Mouse (Mus musculus) ES-Bruce4 (cell line): ENCODE results near the gene Lnx2. TPM values are rescaled to one million over a fixed set of nuclear protein-coding genes. Genes with fewer than 3 reads are reported as not detected.

ENCODE experiments used
- H3K27ac ChIP-seq: 2 replicates; pipeline ENCODE4 v1.5.1; 2012; ENCODE audit warnings: low read length, inconsistent platforms; ENCODE audit not compliant: insufficient read depth
- H3K27me3 ChIP-seq: 2 replicates; pipeline ENCODE4 v1.6.1; 2012; ENCODE audit warnings: mild to moderate bottlenecking, low read length, inconsistent platforms; ENCODE audit not compliant: control insufficient read depth, poor library complexity, insufficient read depth, severe bottlenecking
- H3K36me3 ChIP-seq: 2 replicates; pipeline ENCODE4 v1.6.1; 2012; ENCODE audit warnings: inconsistent platforms, mild to moderate bottlenecking, low read length, moderate library complexity; ENCODE audit not compliant: control insufficient read depth, poor library complexity, insufficient read depth, severe bottlenecking
- H3K4me1 ChIP-seq: one replicate; pipeline ENCODE4 v1.8.1; 2011; ENCODE audit warnings: low read length; ENCODE audit not compliant: control insufficient read depth, insufficient read depth
- H3K4me3 ChIP-seq: 2 replicates; pipeline ENCODE4 v1.5.1; 2011; ENCODE audit warnings: low read depth, mild to moderate bottlenecking, low read length
- H3K9ac ChIP-seq: 2 replicates; pipeline ENCODE4 v1.6.1; 2012; ENCODE audit warnings: low read depth, mild to moderate bottlenecking, inconsistent platforms; ENCODE audit not compliant: poor library complexity, severe bottlenecking
- H3K9me3 ChIP-seq: replicated peaks from 2 replicates; pipeline ENCODE4 v1.6.1; 2012; ENCODE audit warnings: mild to moderate bottlenecking, low read length, inconsistent platforms; ENCODE audit not compliant: control insufficient read depth, poor library complexity, insufficient read depth, severe bottlenecking
- CTCF ChIP-seq: IDR thresholded peaks from one replicate; pipeline ENCODE4 v1.8.1; 2011; ENCODE audit warnings: low read depth, low read length
- EP300 ChIP-seq: IDR thresholded peaks from 2 replicates; pipeline ENCODE4 v1.6.1; 2011; ENCODE audit warnings: low read depth, low read length; ENCODE audit not compliant: insufficient read depth
- POLR2A ChIP-seq: IDR thresholded peaks from one replicate; pipeline ENCODE4 v1.8.1; 2011; ENCODE audit warnings: low read length; ENCODE audit not compliant: insufficient read depth
- polyA plus RNA-seq: library from polyadenylated mRNA; stranded (reverse); fragments of >200 nt; gene quantifications from 2 replicates; pipeline ENCODE4 v1.2.4, GENCODE M21; 2011; ENCODE audit warnings: low read depth; ENCODE audit not compliant: missing spikeins, insufficient read depth, insufficient read length

Lnx2 gene
- polyA plus RNA-seq, 1 experiment = 9.0 TPM

- Histone ChIP-seq H3K27ac (no peak overlapping the region), H3K4me1 (no peaks in the 10 kb centered on the region), H3K9ac (no peak overlapping the region), H3K9me3 (no peaks in the 10 kb centered on the region), H3K4me3 (no peak overlapping the region), H3K36me3 (no peaks in the 10 kb centered on the region), H3K27me3 (no peaks in the 10 kb centered on the region)
- no peak for TF ChIP-seq EP300
- no peak for TF ChIP-seq CTCF
- no peak for TF ChIP-seq POLR2A
Measured at GRCm38 (mm10) chr5:147035301-147035700, 41.1 kb downstream of the Lnx2 start.

DNA sequence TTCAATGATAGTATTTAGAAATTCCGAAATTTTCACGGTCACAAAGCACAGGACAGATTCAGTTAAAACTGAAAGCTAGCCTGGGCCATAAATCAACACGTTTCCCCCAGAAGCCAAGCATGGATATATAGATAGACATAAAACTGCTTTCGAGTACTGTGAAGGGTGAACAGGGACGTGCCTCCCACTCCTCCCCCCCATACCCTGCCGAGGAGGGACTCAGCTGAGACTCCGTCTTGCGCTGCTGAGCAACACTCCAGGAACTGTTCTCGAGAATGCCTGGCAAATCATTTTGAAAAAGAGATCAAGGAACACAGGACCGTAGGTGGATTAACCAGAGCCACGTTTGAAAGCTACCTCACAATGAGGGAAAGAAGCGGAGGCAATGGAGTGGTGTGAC, 42.1 kb downstream of the Lnx2 start:
- TF ChIP-seq CTCF (no peak), POLR2A (no peak), EP300 (no peak)
- H3K27ac ChIP-seq = no peak overlapping the region
- no peaks in the 10 kb centered on the region for H3K4me1 ChIP-seq
- no peaks in the 10 kb centered on the region for H3K27me3 ChIP-seq
- no peak overlapping the region for H3K4me3 ChIP-seq
- no peak overlapping the region for H3K9ac ChIP-seq
- H3K36me3 ChIP-seq = no peaks in the 10 kb centered on the region
- no peaks in the 10 kb centered on the region for H3K9me3 ChIP-seq

GRCm38 (mm10) chr5:147033155-147033554, 43.2 kb downstream of the Lnx2 start:
- no peak overlapping the region for H3K9ac ChIP-seq
- no peaks in the 10 kb centered on the region for H3K9me3 ChIP-seq
- no peaks in the 10 kb centered on the region for H3K4me1 ChIP-seq
- H3K27ac ChIP-seq = no peak overlapping the region
- TF ChIP-seq POLR2A = no peak
- TF ChIP-seq EP300 = no peak
- TF ChIP-seq CTCF = no peak
- no peak overlapping the region for H3K4me3 ChIP-seq
- H3K27me3 ChIP-seq = no peaks in the 10 kb centered on the region
- H3K36me3 ChIP-seq = peaks cover 7% of the 10 kb centered on the region; the same call in 1 of the 2 replicates

GRCm38 (mm10) chr5:147031281-147031680, 45.1 kb downstream of the Lnx2 start:
- TF ChIP-seq CTCF = no peak
- no peak for TF ChIP-seq EP300
- TF ChIP-seq POLR2A = no peak
- Histone ChIP-seq H3K27me3 (no peaks in the 10 kb centered on the region), H3K36me3 (peaks cover 12% of the 10 kb centered on the region), H3K4me1 (no peaks in the 10 kb centered on the region), H3K4me3 (no peak overlapping the region), H3K9ac (no peak overlapping the region), H3K27ac (no peak overlapping the region), H3K9me3 (no peaks in the 10 kb centered on the region)

- Histone ChIP-seq H3K9me3 (no peaks in the 10 kb centered on the region), H3K4me1 (no peaks in the 10 kb centered on the region), H3K27ac (no peak overlapping the region), H3K36me3 (peaks cover 12% of the 10 kb centered on the region), H3K9ac (no peak overlapping the region), H3K4me3 (no peak overlapping the region), H3K27me3 (no peaks in the 10 kb centered on the region)
- no peak for TF ChIP-seq EP300
- TF ChIP-seq CTCF = no peak
- TF ChIP-seq POLR2A = no peak
Measured at GRCm38 (mm10) chr5:147024331-147025034, 51.9 kb downstream of the Lnx2 start.

DNA sequence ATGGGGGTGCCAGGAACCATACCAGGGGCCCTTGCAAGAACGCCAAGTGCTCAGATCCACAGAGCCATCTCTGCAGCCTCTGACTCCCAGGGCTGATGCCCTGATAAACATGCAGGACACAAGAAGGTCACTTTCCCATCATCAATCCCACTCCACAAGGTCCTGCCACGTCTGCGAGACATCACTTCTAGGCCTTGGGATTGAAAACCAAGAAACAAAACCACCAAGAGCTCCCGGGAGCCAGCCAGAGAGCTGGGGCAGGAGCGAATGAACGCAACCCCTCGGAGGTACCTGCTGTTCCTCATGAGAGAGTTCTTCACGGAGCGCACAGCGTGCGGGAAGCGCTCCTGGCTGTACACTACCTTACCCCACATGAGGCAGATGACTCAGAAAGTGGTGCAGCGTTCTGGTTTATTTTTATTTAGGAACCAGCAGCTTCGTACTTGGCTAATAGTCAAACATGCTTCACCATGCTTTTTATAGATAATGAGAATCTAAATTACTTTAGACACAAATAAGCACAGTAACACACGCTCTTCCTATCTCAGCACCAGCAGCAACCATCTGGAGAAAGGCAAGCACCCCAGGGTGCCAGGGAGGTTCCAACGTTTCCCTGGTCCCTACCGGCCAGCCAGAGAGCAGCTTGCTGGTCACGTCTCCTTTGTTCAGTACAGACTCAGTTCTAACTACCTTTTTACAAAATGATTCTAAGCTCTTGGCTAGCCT, 53.0 kb downstream of the Lnx2 start:
- H3K9ac ChIP-seq = no peak overlapping the region
- no peak overlapping the region for H3K4me3 ChIP-seq
- H3K4me1 ChIP-seq = no peaks in the 10 kb centered on the region
- H3K36me3 ChIP-seq = peaks cover 9% of the 10 kb centered on the region
- H3K27ac ChIP-seq = no peak overlapping the region
- H3K27me3 ChIP-seq = no peaks in the 10 kb centered on the region
- TF ChIP-seq EP300 = no peak
- no peak for TF ChIP-seq POLR2A
- no peak for TF ChIP-seq CTCF
- H3K9me3 ChIP-seq = no peaks in the 10 kb centered on the region
